Mouse (Mus musculus): ENCODE data around the gene Fam43a. TPM values are rescaled to one million over a fixed set of nuclear protein-coding genes. Genes with fewer than 3 reads are reported as not detected.

Fam43a gene
- polyA plus RNA-seq, 1 experiment from 2014 or later = 13.9 TPM

DNA sequence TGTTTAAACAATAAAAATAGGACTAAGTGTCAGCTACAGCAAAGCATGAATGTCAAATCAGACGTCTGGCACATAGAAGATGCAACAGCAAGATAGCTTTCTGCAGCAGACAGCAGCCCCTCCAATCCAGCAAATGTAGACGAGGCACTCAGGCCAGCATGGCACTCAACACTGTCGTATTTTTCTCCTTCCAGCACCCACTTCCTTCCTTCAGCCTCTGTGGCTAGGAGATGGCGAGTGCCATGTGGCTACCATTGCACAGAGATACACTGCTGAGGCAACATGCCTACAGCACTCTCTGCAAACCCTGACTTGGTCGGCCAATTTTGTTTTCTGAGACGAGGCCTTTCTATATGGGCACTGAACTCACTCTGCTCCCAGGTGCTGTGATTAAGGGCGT lies 23.7 kb upstream of the Fam43a start:
- Histone ChIP-seq H3K27me3 (no peaks in the 10 kb centered on the region), H3K9me3 (no peaks in the 10 kb centered on the region), H3K4me1 (no peaks in the 10 kb centered on the region), H3K4me2 (replicated peaks) (no peak overlapping the region), H3K4me3 (no peak overlapping the region), H3K27ac (no peak overlapping the region), H3K9ac (no peak overlapping the region), H3K36me3 (peaks cover 93% of the 10 kb centered on the region)
- WGBS = 86% methylated on average over 7 of the region's 7 CpGs
- ATAC-seq (ENCODE audit: low FRiP score, low read depth) = no peak

- Histone ChIP-seq H3K9ac (no peak overlapping the region), H3K36me3 (peaks cover 93% of the 10 kb centered on the region), H3K9me3 (no peaks in the 10 kb centered on the region), H3K27me3 (no peaks in the 10 kb centered on the region), H3K4me3 (no peak overlapping the region), H3K4me2 (replicated peaks) (no peak overlapping the region), H3K27ac (no peak overlapping the region), H3K4me1 (no peaks in the 10 kb centered on the region)
- WGBS = 86% methylated on average over 1 of the region's 1 CpGs
- ATAC-seq (ENCODE audit: low FRiP score, low read depth) = no peak
Measured at GRCm38 (mm10) chr16:30576392-30576791, 23.1 kb upstream of the Fam43a start.

- Histone ChIP-seq H3K36me3 (peaks cover 98% of the 10 kb centered on the region), H3K9me3 (no peaks in the 10 kb centered on the region), H3K4me3 (no peak overlapping the region), H3K27me3 (no peaks in the 10 kb centered on the region), H3K27ac (no peak overlapping the region), H3K4me1 (no peaks in the 10 kb centered on the region; the same call in 1 of the 2 replicates), H3K4me2 (replicated peaks) (no peak overlapping the region), H3K9ac (no peak overlapping the region)
- no peak for ATAC-seq (ENCODE audit: low FRiP score, low read depth)
- 89% methylated on average over 5 of the region's 5 CpGs for WGBS
Measured at GRCm38 (mm10) chr16:30580765-30581164, 18.8 kb upstream of the Fam43a start.

DNA sequence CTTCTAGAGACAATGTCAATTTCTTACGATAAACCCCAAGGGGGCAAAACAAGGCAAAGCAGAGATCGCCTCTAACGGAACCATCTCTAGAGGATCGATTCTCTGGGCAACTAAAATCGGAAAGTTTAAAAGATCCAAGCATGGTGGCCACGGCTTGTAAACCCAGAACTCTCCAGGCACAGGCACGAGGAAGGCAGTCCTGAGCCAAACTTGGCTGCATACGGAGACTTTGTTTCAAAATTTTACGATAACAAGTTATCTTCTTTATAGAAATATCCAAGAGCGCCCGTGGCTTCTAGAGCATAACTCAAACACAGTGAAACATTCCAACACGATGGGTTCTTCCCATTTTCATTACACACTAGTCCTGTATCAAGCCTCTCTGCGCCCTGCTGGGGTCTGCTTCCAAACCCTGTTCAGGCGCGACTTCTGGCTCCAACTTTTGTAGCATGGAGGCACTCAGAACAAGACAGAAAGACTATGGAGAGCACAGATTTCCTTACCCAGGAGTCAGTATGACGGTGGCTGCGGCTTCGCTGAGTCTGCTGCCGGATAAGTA lies 12.5 kb upstream of the Fam43a start:
- 3% methylated on average over 19 of the region's 19 CpGs for WGBS
- Histone ChIP-seq H3K36me3 (peaks cover 36% of the 10 kb centered on the region), H3K4me3 (peak overlapping the region; percentile 90), H3K4me1 (peaks cover 13% of the 10 kb centered on the region), H3K4me2 (replicated peaks) (peak overlapping the region; percentile 94), H3K9me3 (no peaks in the 10 kb centered on the region), H3K9ac (peak overlapping the region; percentile 83), H3K27ac (no peak overlapping the region; the same call in 1 of the 2 replicates), H3K27me3 (no peaks in the 10 kb centered on the region)
- ATAC-seq (ENCODE audit: low FRiP score, low read depth) = no peak; the same call in 1 of the 2 replicates

DNA sequence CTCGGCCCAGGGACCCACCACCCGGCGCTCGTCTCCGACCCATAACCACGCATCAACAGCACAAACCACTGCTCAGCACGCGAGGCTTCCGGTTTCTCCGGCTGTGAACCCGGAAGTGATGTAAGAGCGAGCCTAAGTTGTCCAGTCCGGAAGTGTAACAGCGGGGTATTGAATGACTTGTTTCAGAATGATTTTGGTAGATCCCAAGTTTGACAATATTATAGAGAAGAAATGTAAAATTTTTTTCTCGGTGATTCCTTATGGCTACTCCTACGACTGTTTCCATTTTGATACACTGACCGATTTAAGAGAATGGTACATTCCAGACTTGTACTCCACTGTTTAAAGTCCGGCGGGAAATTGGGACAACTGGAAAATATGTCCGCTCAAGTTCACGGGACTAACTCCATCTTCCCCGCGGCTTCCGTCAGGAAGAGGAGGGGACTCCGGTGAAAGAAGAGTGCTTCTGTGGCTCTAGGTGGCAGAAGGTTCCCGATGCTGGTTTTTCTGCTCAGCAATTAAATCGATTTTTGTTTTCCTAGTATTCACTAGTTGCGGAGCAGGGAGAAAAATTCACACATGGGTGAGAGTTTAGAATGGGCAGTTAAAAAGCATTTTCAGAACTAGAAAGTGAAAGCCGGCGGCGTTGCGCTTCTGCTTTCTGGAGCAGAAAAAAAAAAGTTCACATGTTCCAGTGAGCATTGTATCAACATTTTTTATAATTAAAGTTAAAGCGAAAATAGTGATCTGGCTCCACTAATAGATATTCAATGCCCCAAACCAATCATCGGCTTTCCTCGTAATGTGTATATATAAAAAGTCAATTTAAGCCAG lies 11.8 kb upstream of the Fam43a start, which contains the start of gene Lsg1:
TSS of gene Lsg1 (minus strand) at position 99 of the 834 bp plus-strand sequence.
- Histone ChIP-seq H3K36me3 (peaks cover 29% of the 10 kb centered on the region), H3K4me3 (peak within 1 kb of the TSS; percentile 90), H3K9ac (peak within 1 kb of the TSS; percentile 83), H3K27me3 (no peaks in the 10 kb centered on the region), H3K4me2 (replicated peaks) (peak within 1 kb of the TSS; percentile 94), H3K4me1 (peaks cover 13% of the 10 kb centered on the region), H3K9me3 (no peaks in the 10 kb centered on the region), H3K27ac (no peak within 1 kb of the TSS; the same call in 1 of the 2 replicates)
- peak; percentile 96 for ATAC-seq (ENCODE audit: low FRiP score, low read depth)
- WGBS = 3% methylated on average over 35 of the region's 35 CpGs

- H3K36me3 ChIP-seq = peaks cover under 1% of the 10 kb centered on the region; the same call in 1 of the 2 replicates
- H3K9me3 ChIP-seq = no peaks in the 10 kb centered on the region
- WGBS = 32% methylated on average over 7 of the region's 7 CpGs
- H3K27ac ChIP-seq = no peak overlapping the region
- H3K4me2 ChIP-seq (replicated peaks) = no peak overlapping the region
- H3K9ac ChIP-seq = no peak overlapping the region
- peaks cover 13% of the 10 kb centered on the region for H3K4me1 ChIP-seq
- H3K4me3 ChIP-seq = no peak overlapping the region
- no peak for ATAC-seq (ENCODE audit: low FRiP score, low read depth)
- H3K27me3 ChIP-seq = peaks cover 7% of the 10 kb centered on the region
Measured at GRCm38 (mm10) chr16:30590264-30591209, 9.0 kb upstream of the Fam43a start.

DNA sequence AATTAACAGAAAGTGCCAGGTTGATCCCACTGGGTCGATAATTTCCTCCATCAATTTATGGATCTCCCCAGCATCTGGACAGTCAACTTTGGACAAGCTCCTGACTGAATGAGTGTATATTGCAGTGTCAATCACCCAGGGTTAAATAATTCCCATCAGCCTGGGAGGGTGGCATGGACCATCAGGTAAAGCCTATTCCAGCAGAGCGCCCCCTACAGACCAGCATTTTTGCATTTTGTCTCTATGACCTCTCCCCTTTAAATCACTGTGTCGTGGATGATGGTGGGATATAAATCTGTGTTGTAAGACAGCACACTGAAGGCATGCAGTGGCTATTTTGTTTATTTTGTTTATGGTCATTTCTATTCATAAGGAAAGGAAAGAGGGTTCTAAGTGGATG lies 7.5 kb upstream of the Fam43a start:
- ATAC-seq (ENCODE audit: low FRiP score, low read depth) = no peak
- no peak overlapping the region for H3K27ac ChIP-seq
- H3K4me2 ChIP-seq (replicated peaks) = no peak overlapping the region
- H3K9ac ChIP-seq = no peak overlapping the region
- WGBS = 47% methylated on average over 3 of the region's 3 CpGs
- no peak overlapping the region for H3K4me3 ChIP-seq
- H3K9me3 ChIP-seq = no peaks in the 10 kb centered on the region
- peaks cover 21% of the 10 kb centered on the region for H3K27me3 ChIP-seq
- H3K4me1 ChIP-seq = peaks cover 2% of the 10 kb centered on the region; the same call in 1 of the 2 replicates
- no peaks in the 10 kb centered on the region for H3K36me3 ChIP-seq

- no peak overlapping the region for H3K27ac ChIP-seq
- H3K27me3 ChIP-seq = peaks cover 35% of the 10 kb centered on the region
- H3K9me3 ChIP-seq = no peaks in the 10 kb centered on the region
- peak overlapping the region; percentile 25; the same call in 1 of the 2 replicates for H3K9ac ChIP-seq
- peaks cover 12% of the 10 kb centered on the region; the same call in 1 of the 2 replicates for H3K4me1 ChIP-seq
- no peak overlapping the region for H3K4me3 ChIP-seq
- ATAC-seq (ENCODE audit: low FRiP score, low read depth) = no peak
- H3K36me3 ChIP-seq = no peaks in the 10 kb centered on the region
- H3K4me2 ChIP-seq (replicated peaks) = no peak overlapping the region
- WGBS = 55% methylated on average over 3 of the region's 3 CpGs
Measured at GRCm38 (mm10) chr16:30595356-30595755, 4.2 kb upstream of the Fam43a start.

- no peaks in the 10 kb centered on the region for H3K9me3 ChIP-seq
- no peak overlapping the region for H3K4me2 ChIP-seq (replicated peaks)
- peaks cover 18% of the 10 kb centered on the region for H3K4me1 ChIP-seq
- 70% methylated on average over 14 of the region's 14 CpGs for WGBS
- H3K4me3 ChIP-seq = no peak overlapping the region
- no peak for ATAC-seq (ENCODE audit: low FRiP score, low read depth)
- H3K9ac ChIP-seq = no peak overlapping the region
- peaks cover 41% of the 10 kb centered on the region for H3K27me3 ChIP-seq
- H3K36me3 ChIP-seq = no peaks in the 10 kb centered on the region
- no peak overlapping the region for H3K27ac ChIP-seq
Measured at GRCm38 (mm10) chr16:30595835-30596557, 3.5 kb upstream of the Fam43a start.

- Histone ChIP-seq H3K4me2 (replicated peaks) (peak overlapping the region; percentile 44), H3K4me3 (no peak overlapping the region), H3K27ac (no peak overlapping the region), H3K9me3 (no peaks in the 10 kb centered on the region), H3K36me3 (no peaks in the 10 kb centered on the region), H3K27me3 (peaks cover 52% of the 10 kb centered on the region), H3K4me1 (peaks cover 30% of the 10 kb centered on the region), H3K9ac (0 out of 2 replicates have a peak overlapping the region, but pooled peaks have one; percentile 35)
- no peak for ATAC-seq (ENCODE audit: low FRiP score, low read depth)
- WGBS = 13% methylated on average over 16 of the region's 16 CpGs
Measured at GRCm38 (mm10) chr16:30596959-30597681, 2.4 kb upstream of the Fam43a start.

All from limb, embryonic 13.5 days (tissue).